Mouse (Mus musculus): ENCODE results near the gene Chmp6. TPM values are rescaled to one million over a fixed set of nuclear protein-coding genes. Genes with fewer than 3 reads are reported as not detected.
A peak's percentile ranks its signal among the peaks of the same experiment; 100 is the strongest.

The Chmp6 gene
- total and polyA plus RNA-seq, 3 experiments, result 50.3 to 70.6 (median 59.7) TPM

DNA sequence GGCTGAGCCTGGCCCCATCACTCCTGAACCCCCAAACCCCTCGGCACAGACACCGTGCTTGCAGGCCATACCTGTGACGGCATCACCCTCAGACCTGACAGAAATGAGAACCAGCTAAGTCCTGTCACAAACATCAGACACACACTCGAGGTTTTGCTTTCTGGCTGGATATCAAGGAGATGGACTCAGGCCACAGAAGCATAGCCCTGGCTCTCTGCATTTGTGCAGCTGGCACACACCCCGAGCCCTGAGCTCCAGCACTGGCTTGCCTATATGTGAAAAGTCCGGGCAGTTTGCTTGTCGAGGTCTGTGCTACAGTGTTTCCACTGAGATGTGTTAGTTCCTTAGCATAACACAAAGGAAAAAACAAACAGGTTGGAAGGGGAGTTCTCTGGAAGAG lies 5.5 kb upstream of the Chmp6 start:
- H3K9me3 ChIP-seq (replicated peaks; ENCODE audit: low read length), result peaks cover 3% of the 10 kb centered on the region
- H3K4me2 ChIP-seq (ENCODE audit: insufficient read depth, low read depth, poor library complexity, severe bottlenecking), result no peak overlapping the region
- no peaks in the 10 kb centered on the region for H3K79me2 ChIP-seq (replicated peaks; ENCODE audit: control insufficient read depth, extremely low read depth, insufficient read depth, poor library complexity, severe bottlenecking)
- no peak overlapping the region for H3K9ac ChIP-seq (ENCODE audit: insufficient read depth, low read depth)
- no peaks in the 10 kb centered on the region for H3K36me3 ChIP-seq (replicated peaks in 1 of 2; ENCODE audit: control insufficient read depth in 1 of 2, insufficient read depth in 1 of 2, low read length in 1 of 2)
- in situ Hi-C loops (cut with MboI; ENCODE audit: low pct_ligation_motif_present, low pct_unique_long_range_greater_than_20kb, low sequenced_read_pairs), result no loop called here
- peaks cover 30% of the 10 kb centered on the region for H3K27me3 ChIP-seq (replicated peaks)
- DNase-seq (ENCODE audit: extremely low read depth), result no peak
- H3K4me1 ChIP-seq (ENCODE audit: control insufficient read depth in 1 of 2, insufficient read depth in 2 of 2), result peaks cover 4 to 14% of the 10 kb centered on the region in 2 experiments
- H3K4me3 ChIP-seq (replicated peaks in 1 of 3; ENCODE audit: low read depth in 2 of 3, low read length in 2 of 3, poor library complexity in 1 of 3), result no peak overlapping the region
- TF ChIP-seq RCOR1 (conservative IDR thresholded peaks at IDR 0.05; ENCODE audit: low read depth, low read length), result no peak
- no peak for TF ChIP-seq NRF1 (IDR thresholded peaks at IDR 0.05; ENCODE audit: low read depth, low read length)
- TF ChIP-seq ZNF384 (IDR thresholded peaks at IDR 0.05; ENCODE audit: low read depth, low read length), result no peak
- no peak for TF ChIP-seq ZC3H11A (IDR thresholded peaks at IDR 0.05; ENCODE audit: low read depth, low read length)
- TF ChIP-seq USF1 (IDR thresholded peaks at IDR 0.05; ENCODE audit: low read depth, low read length), result no peak
- TF ChIP-seq MAFK (IDR thresholded peaks at IDR 0.05; ENCODE audit: insufficient replicate concordance, low read length), result no peak
- no peak for TF ChIP-seq MYC (IDR thresholded peaks at IDR 0.05; ENCODE audit: low read depth, low read length)
- TF ChIP-seq RAD21 (IDR thresholded peaks at IDR 0.05; ENCODE audit: low read depth, low read length), result no peak
- no peak for TF ChIP-seq PAX5 (IDR thresholded peaks at IDR 0.05; ENCODE audit: low read length)
- no peak for TF ChIP-seq POLR2A (IDR thresholded peaks at IDR 0.05; ENCODE audit: low read depth, low read length)
- no peak for TF ChIP-seq ETS1 (conservative IDR thresholded peaks at IDR 0.05; ENCODE audit: low read depth, low read length)
- TF ChIP-seq TBP (conservative IDR thresholded peaks at IDR 0.05; ENCODE audit: low read depth, low read length), result no peak
- TF ChIP-seq ELF1 (IDR thresholded peaks at IDR 0.05; ENCODE audit: low read depth, low read length), result no peak
- TF ChIP-seq MAZ (IDR thresholded peaks at IDR 0.05; ENCODE audit: low read depth, low read length), result no peak
- TF ChIP-seq ZKSCAN1 (IDR thresholded peaks at IDR 0.05; ENCODE audit: borderline replicate concordance, low read depth, low read length), result no peak
- dilution Hi-C loops (cut with MboI; ENCODE audit: extremely low pct_ligation_motif_present, extremely low pct_unique_long_range_greater_than_20kb, low sequenced_read_pairs), result no loop called here
- H3K27ac ChIP-seq (ENCODE audit: insufficient read depth, low read depth), result no peak overlapping the region

DNA sequence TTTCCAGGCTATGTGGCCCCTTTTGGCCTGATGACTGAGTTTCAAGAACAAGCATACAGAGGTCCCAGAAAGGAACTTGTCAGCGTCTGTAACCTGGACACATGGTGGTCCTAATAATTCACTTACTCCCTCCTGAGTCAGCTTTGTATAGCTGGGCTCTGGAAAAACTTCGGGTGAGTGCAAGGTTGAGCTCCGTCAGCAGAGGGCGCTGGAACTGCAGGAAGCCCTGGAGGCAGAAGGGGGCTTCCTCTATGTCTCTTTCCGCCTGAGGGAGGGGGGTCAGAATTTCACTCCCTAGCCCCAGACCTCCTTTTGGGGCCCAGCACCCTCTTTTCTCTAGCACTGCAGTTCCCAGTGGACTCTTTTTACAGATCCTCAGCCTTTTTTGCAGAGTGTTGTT lies 3.8 kb upstream of the Chmp6 start:
- H3K4me1 ChIP-seq (ENCODE audit: control insufficient read depth in 1 of 2, insufficient read depth in 2 of 2), result peaks cover 10 to 19% of the 10 kb centered on the region in 2 experiments
- H3K36me3 ChIP-seq (replicated peaks in 1 of 2; ENCODE audit: control insufficient read depth in 1 of 2, insufficient read depth in 1 of 2, low read length in 1 of 2), result no peaks in the 10 kb centered on the region
- DNase-seq (ENCODE audit: extremely low read depth), result peak; percentile 60
- H3K4me3 ChIP-seq (replicated peaks in 1 of 3; ENCODE audit: low read depth in 2 of 3, low read length in 2 of 3, poor library complexity in 1 of 3), result no peak overlapping the region
- dilution Hi-C loops (cut with MboI; ENCODE audit: extremely low pct_ligation_motif_present, extremely low pct_unique_long_range_greater_than_20kb, low sequenced_read_pairs), result no loop called here
- no peaks in the 10 kb centered on the region for H3K79me2 ChIP-seq (replicated peaks; ENCODE audit: control insufficient read depth, extremely low read depth, insufficient read depth, poor library complexity, severe bottlenecking)
- H3K27me3 ChIP-seq (replicated peaks), result peaks cover 30% of the 10 kb centered on the region
- in situ Hi-C loops (cut with MboI; ENCODE audit: low pct_ligation_motif_present, low pct_unique_long_range_greater_than_20kb, low sequenced_read_pairs), result no loop called here
- H3K4me2 ChIP-seq (ENCODE audit: insufficient read depth, low read depth, poor library complexity, severe bottlenecking), result no peak overlapping the region
- TF ChIP-seq SMC3 (IDR thresholded peaks at IDR 0.05; ENCODE audit: low read depth, low read length) (peak; percentile 95), MAX (IDR thresholded peaks at IDR 0.05; ENCODE audit: low read length) (no peak), NELFE (IDR thresholded peaks at IDR 0.05; ENCODE audit: low read depth, low read length) (peak; percentile 46; the same call in 1 of the 2 replicates), PAX5 (IDR thresholded peaks at IDR 0.05; ENCODE audit: low read length) (no peak), HCFC1 (IDR thresholded peaks at IDR 0.05; ENCODE audit: low read depth, low read length) (no peak), JUND (conservative IDR thresholded peaks at IDR 0.05; ENCODE audit: low read depth, low read length) (no peak), MAFK (IDR thresholded peaks at IDR 0.05; ENCODE audit: insufficient replicate concordance, low read length) (peak; percentile 33; the same call in 1 of the 2 replicates), MAZ (IDR thresholded peaks at IDR 0.05; ENCODE audit: low read depth, low read length) (peak; percentile 95), RAD21 (IDR thresholded peaks at IDR 0.05; ENCODE audit: low read depth, low read length) (peak; percentile 94), USF2 (conservative IDR thresholded peaks at IDR 0.05; ENCODE audit: low read depth, low read length) (no peak), ELF1 (IDR thresholded peaks at IDR 0.05; ENCODE audit: low read depth, low read length) (no peak), TCF12 (IDR thresholded peaks at IDR 0.05; ENCODE audit: low read depth, low read length) (no peak), ZC3H11A (IDR thresholded peaks at IDR 0.05; ENCODE audit: low read depth, low read length) (peak; percentile 80), UBTF (IDR thresholded peaks at IDR 0.05; ENCODE audit: low read depth, low read length) (no peak), ETS1 (conservative IDR thresholded peaks at IDR 0.05; ENCODE audit: low read depth, low read length) (no peak), CTCF (conservative IDR thresholded peaks at IDR 0.05 in 1 of 2, IDR thresholded peaks at IDR 0.05 in 1 of 2; ENCODE audit: low read depth in 2 of 2, low read length in 2 of 2) (peak; percentile 95 to 98), MYC (IDR thresholded peaks at IDR 0.05; ENCODE audit: low read depth, low read length) (0 out of 2 replicates have a peak, but pooled peaks have one; percentile 2), BHLHE40 (IDR thresholded peaks at IDR 0.05; ENCODE audit: low read depth, low read length) (no peak), RCOR1 (conservative IDR thresholded peaks at IDR 0.05; ENCODE audit: low read depth, low read length) (no peak)
- H3K9ac ChIP-seq (ENCODE audit: insufficient read depth, low read depth), result no peak overlapping the region
- H3K27ac ChIP-seq (ENCODE audit: insufficient read depth, low read depth), result no peak overlapping the region
- H3K9me3 ChIP-seq (replicated peaks; ENCODE audit: low read length), result peaks cover 3% of the 10 kb centered on the region
